Mouse (Mus musculus): ENCODE results near the gene Rgmb. TPM values are rescaled to one million over a fixed set of nuclear protein-coding genes. Genes with fewer than 3 reads are reported as not detected.

Rgmb gene
- total RNA-seq (2021), result 100 to 1,000 TPM; 101 to 102 TPM
- long read RNA-seq, experiment 1, full-length matches to known transcripts, result 44 of 59 reads
- long read RNA-seq, experiment 1, partial matches to known transcripts, result 2 of 59 reads
- long read RNA-seq, experiment 1, other reads (novel, unspliced or antisense), result 13 of 59 reads
- long read RNA-seq, experiment 2, full-length matches to known transcripts, result 46 of 70 reads
- long read RNA-seq, experiment 2, partial matches to known transcripts, result 5 of 70 reads
- long read RNA-seq, experiment 2, other reads (novel, unspliced or antisense), result 19 of 70 reads

- no peak for DNase-seq (ENCODE audit: low spot score in 2 of 2)
These were observed at the start of gene Rgmb for GRCm38 (mm10) chr17:15830766-15831644. Gene Rgmb (minus strand): TSS chr17:15831039.

GRCm38 (mm10) chr17:15874765-15875164 is 43.9 kb upstream of the Rgmb start:
- DNase-seq (ENCODE audit: low spot score in 2 of 2), result no peak

DNA sequence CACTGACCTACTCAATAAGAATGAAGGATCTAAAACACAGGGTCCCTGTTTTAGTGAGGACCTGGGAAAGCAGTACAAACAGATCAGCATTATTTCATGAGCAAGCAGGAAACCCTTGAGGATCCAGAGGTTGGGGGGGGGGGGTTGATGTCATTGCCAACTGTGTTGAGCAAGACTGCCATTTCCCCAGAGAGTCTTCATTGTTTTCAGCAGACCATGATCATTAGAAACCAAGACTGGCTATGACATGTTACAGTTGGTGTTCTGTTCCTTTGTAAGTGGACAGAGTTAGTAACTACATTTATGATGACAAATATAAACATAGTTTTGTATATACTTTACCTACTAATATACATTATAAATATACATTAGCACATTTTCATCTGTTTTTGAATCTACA is 41.3 kb upstream of the Rgmb start:
- no peak for DNase-seq (ENCODE audit: low spot score in 2 of 2)

DNA sequence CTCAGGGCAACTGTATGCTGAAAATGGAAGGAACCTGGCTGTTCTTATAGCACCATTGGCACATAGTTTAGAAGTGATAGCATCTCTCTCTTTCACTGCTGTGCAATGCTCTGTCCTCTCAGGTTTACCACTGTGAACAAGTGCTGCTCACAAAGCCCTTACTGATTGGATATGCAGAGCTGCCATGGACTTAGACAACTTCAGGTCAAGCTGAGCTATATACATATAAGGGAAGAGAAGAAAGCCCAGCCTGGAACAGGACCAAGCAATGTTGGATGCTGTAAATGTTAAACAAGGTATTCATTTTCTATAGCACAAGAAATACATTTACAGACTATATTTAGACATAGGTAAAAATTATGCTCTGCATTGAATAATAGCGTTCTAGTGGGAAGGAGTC is 34.4 kb upstream of the Rgmb start:
- no peak for DNase-seq (ENCODE audit: low spot score in 2 of 2)

- peak; percentile 7 to 43 for DNase-seq (ENCODE audit: low spot score in 2 of 2)
These were observed 31.5 kb upstream of the Rgmb start for GRCm38 (mm10) chr17:15862355-15862754.

DNA sequence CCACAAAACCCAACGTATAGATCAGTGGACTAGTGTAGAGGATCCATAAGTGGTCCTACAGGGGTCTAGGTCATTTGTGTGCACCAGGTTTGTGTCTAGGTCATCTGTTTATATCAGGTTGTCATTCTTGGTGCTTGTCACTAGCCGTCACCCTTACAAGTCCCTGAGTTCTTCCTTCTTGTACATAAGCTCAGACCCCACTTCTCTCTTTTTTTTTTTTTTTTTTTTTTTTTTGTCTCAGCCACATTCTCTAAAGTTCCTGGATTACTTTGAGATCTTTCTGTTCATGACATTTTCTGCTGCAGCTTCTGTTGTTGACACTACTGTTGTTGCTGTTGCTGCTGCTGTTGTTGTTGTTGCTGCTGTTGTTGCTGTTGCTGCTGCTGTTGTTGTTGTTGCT is 22.3 kb upstream of the Rgmb start:
- DNase-seq (ENCODE audit: low spot score in 2 of 2), result no peak

- DNase-seq (ENCODE audit: low spot score in 2 of 2), result no peak
These were observed 19.7 kb upstream of the Rgmb start for GRCm38 (mm10) chr17:15850544-15850943.

- DNase-seq (ENCODE audit: low spot score in 2 of 2), result no peak
These were observed 10.6 kb upstream of the Rgmb start for GRCm38 (mm10) chr17:15841425-15841824.

DNA sequence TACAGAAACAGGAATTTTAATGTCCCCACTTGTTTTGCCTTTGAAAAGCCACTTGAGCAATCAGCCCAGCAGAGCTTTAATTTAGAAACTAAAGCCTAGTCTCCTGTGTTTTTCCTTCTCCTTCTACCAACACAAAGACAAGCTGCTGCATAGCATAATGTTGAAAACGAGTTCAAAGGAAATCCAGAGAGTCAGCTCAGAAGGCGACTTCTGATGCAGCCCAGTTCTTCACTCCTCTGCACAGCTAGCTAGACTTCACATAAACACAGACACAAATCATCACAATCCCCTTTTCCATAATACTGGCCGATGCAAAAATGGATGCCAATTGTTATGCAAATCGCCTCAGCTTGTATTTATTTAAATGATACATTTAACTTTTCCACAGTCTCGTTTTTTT is 1.6 kb upstream of the Rgmb start:
- DNase-seq (ENCODE audit: low spot score in 2 of 2), result no peak

GRCm38 (mm10) chr17:15831810-15832209 is 971 bp upstream of the Rgmb start:
- no peak for DNase-seq (ENCODE audit: low spot score in 2 of 2)

GRCm38 (mm10) chr17:15830171-15830765 is 571 bp downstream of the Rgmb start:
- DNase-seq (ENCODE audit: low spot score in 2 of 2), result no peak

DNA sequence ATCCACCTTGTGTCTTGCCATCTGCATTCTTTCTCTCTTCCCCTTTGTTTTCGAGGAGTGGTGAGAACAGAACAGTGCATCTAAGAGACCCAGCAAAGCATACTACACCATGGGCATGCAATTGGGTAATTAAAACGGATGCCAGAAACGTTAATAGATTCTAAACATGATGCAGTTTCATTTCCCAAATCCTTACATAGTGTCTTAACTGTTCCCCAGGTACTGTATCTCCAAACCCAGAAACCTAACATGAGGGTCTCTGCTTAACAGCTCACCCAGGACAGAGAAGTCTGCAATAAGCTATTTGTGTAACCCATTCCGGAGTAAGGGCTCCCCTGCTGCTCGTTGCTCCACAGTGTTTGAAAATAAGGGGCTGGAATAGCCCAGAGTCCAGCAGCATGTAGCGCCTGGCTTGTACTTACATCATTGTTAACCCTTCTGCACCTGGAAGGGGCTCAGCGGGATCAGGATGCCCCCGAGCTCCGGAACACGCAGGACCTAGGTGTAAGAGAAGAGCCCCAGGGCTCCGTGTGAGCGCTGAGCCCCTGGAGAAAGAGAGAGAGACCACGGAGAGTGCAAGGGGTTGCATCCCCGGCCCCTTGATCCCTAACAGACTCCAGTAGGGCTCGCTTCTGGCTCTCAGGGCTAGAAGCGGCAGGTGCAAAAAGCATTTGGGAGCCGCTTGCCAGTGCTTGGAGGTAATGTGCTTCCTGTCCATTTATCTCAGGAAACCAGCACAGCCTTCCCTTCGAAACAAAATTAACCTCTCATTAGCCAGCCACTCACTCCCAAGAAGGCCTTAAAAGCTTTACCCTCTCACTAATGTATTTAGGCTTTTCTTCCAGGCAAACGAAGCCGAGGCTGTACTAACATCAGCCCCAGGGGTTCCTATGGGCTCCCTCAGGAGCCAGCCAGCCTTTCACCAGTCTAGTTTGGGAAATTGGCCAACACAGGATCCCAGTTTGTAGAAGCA is 1.4 kb downstream of the Rgmb start:
- no peak for DNase-seq (ENCODE audit: low spot score in 2 of 2)

- no peak for DNase-seq (ENCODE audit: low spot score in 2 of 2)
These were observed 2.5 kb downstream of the Rgmb start for GRCm38 (mm10) chr17:15828131-15828917.

GRCm38 (mm10) chr17:15826928-15827327 is 3.9 kb downstream of the Rgmb start:
- no peak for DNase-seq (ENCODE audit: low spot score in 2 of 2)

DNA sequence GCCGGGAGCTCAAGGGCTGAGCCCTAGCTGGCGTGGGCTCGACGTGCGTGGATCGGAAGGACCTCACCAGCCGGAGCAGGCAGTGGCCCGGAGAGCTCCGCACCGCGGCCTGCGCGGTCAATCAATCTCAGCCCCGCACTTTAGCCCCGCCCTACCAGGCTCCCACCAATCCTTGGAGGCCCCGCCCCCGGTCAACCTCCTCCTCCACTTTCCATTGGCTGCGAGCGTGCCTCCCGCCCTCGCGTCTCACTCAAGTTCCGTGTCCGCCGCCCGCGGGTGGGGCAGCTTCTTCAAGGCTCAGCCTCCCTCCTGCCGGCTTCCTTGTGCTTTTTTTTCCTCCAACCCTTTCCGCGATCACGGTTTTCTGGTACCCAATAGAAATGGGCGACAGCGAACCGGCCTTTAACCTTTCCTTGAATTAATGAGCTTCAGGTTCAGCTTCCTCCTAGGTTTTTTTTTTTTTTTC is 4.4 kb downstream of the Rgmb start:
- peak; percentile 96 to 99 for DNase-seq (ENCODE audit: low spot score in 2 of 2)

DNA sequence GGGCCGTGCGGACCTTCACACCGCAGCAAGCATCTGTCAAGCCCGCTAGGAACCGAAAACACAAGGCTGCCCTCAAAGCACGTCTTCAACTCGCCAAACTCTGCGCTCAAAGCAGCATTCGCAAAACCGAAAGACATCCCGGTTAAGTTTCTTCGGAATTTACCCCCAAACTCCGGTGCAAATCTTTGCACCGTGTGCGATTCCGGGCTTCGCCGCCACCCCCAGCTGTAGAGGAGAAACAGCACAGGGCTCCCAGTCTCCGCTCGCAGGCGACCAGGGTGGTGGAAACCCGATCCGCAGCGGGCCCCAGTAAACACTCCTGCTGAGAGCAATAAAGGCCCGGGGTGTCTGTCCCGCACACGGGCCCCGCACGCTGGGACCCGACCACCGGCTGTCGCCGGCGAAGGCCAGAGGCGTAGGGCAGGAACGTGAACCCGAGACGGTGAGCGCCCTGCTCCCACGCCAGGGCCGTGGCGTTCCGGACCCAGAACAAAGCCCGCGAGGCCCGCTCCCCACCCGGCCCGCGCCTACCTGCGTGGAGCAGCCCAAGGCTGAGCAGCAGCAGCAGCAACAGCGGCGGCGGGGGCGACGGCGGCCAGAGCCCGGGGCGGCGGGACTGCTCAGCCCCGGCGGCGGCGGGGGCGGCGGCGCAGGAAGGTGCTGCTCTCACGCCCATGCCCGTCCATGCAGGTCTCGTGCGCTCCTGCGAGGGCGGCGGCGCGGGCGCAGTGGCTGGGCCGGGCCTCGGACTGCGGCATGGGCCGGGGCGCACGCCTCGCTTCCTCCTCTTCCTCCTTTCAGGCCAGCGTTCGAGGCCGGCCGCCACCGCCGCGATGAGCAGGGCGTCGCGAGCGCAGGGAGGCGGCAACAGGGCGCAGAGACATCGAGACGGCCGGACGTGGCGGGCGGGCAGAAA is 5.1 kb downstream of the Rgmb start:
- peak in 1 of 2 experiments; percentile 55 for DNase-seq (ENCODE audit: low spot score in 2 of 2)

- no peak for DNase-seq (ENCODE audit: low spot score in 2 of 2)
These were observed 6.0 kb downstream of the Rgmb start for GRCm38 (mm10) chr17:15824854-15825253.

GRCm38 (mm10) chr17:15824337-15824736 is 6.5 kb downstream of the Rgmb start:
- DNase-seq (ENCODE audit: low spot score in 2 of 2), result no peak

GRCm38 (mm10) chr17:15823838-15824237 is 7.0 kb downstream of the Rgmb start:
- no peak for DNase-seq (ENCODE audit: low spot score in 2 of 2)

All from layer of hippocampus, postnatal 14 days (tissue).